Mouse (Mus musculus): ENCODE measurements around the gene Ankrd54. TPM values are rescaled to one million over a fixed set of nuclear protein-coding genes. Genes with fewer than 3 reads are reported as not detected.
A peak's percentile ranks its signal among the peaks of the same experiment; 100 is the strongest.

Ankrd54 gene
- total and polyA plus RNA-seq, 2 experiments from 2014 or later = 14.1 to 27.1 TPM

- ATAC-seq (ENCODE audit: insufficient read depth, low read depth) (peak; percentile 79), DNase-seq (ENCODE audit: low spot score) (peak; percentile 49)
- Histone ChIP-seq H3K9me3 (replicated peaks; ENCODE audit: control insufficient read depth, low read length) (no peaks in the 10 kb centered on the region), H3K4me2 (ENCODE audit: low read depth, low read length) (peak within 1 kb of the TSS; percentile 98), H3K4me1 (ENCODE audit: control insufficient read depth, insufficient read depth) (0 out of 2 replicates have a peak, but pooled peaks cover 15% of the 10 kb centered on the region), H3K4me3 (ENCODE audit: low read depth, low read length) (peak within 1 kb of the TSS; percentile 71), H3K27me3 (ENCODE audit: control insufficient read depth, insufficient read depth, low read length) (no peaks in the 10 kb centered on the region), H3K9ac (replicated peaks; ENCODE audit: low read depth, low read length) (peak within 1 kb of the TSS; percentile 93), H3K27ac (ENCODE audit: low read depth) (peak within 1 kb of the TSS; percentile 96), H3K36me3 (replicated peaks; ENCODE audit: control insufficient read depth, insufficient read depth, low read length) (peaks cover 11% of the 10 kb centered on the region)
- no peak for TF ChIP-seq CTCF (IDR thresholded peaks at IDR 0.05; ENCODE audit: low read depth)
- no peak for TF ChIP-seq EP300 (IDR thresholded peaks at IDR 0.05; ENCODE audit: low read depth)
- under 1% methylated on average over 60 of the region's 85 CpGs for WGBS
These were observed 46.0 kb upstream of the Ankrd54 start, which contains the start of gene Micall1 for GRCm38 (mm10) chr15:79108421-79109320. TSS of gene Micall1 (plus strand) at chr15:79108898.

- Histone ChIP-seq H3K9ac (replicated peaks; ENCODE audit: low read depth, low read length) (peak overlapping the region; percentile 93), H3K27ac (ENCODE audit: low read depth) (peak overlapping the region; percentile 96), H3K27me3 (ENCODE audit: control insufficient read depth, insufficient read depth, low read length) (no peaks in the 10 kb centered on the region), H3K9me3 (replicated peaks; ENCODE audit: control insufficient read depth, low read length) (no peaks in the 10 kb centered on the region), H3K4me2 (ENCODE audit: low read depth, low read length) (peak overlapping the region; percentile 98), H3K36me3 (replicated peaks; ENCODE audit: control insufficient read depth, insufficient read depth, low read length) (peaks cover 6% of the 10 kb centered on the region), H3K4me3 (ENCODE audit: low read depth, low read length) (peak overlapping the region; percentile 71; the same call in 1 of the 2 replicates), H3K4me1 (ENCODE audit: control insufficient read depth, insufficient read depth) (0 out of 2 replicates have a peak, but pooled peaks cover 15% of the 10 kb centered on the region)
- 20% methylated on average over 7 of the region's 7 CpGs for WGBS
- no peak for DNase-seq (ENCODE audit: low spot score)
- no peak for ATAC-seq (ENCODE audit: insufficient read depth, low read depth)
- TF ChIP-seq CTCF (IDR thresholded peaks at IDR 0.05; ENCODE audit: low read depth) = no peak
These were observed 45.3 kb upstream of the Ankrd54 start for GRCm38 (mm10) chr15:79107966-79108365.

- ATAC-seq (ENCODE audit: insufficient read depth, low read depth) (no peak), DNase-seq (ENCODE audit: low spot score) (no peak)
- 29% methylated on average over 2 of the region's 2 CpGs for WGBS
- no peak for TF ChIP-seq CTCF (IDR thresholded peaks at IDR 0.05; ENCODE audit: low read depth)
- no peak for TF ChIP-seq EP300 (IDR thresholded peaks at IDR 0.05; ENCODE audit: low read depth)
- no peak overlapping the region for H3K9ac ChIP-seq (replicated peaks; ENCODE audit: low read depth, low read length)
- H3K9me3 ChIP-seq (replicated peaks; ENCODE audit: control insufficient read depth, low read length) = no peaks in the 10 kb centered on the region
- H3K4me1 ChIP-seq (ENCODE audit: control insufficient read depth, insufficient read depth) = peaks cover 18% of the 10 kb centered on the region
- H3K36me3 ChIP-seq (replicated peaks; ENCODE audit: control insufficient read depth, insufficient read depth, low read length) = no peaks in the 10 kb centered on the region
- no peak overlapping the region for H3K4me3 ChIP-seq (ENCODE audit: low read depth, low read length)
- H3K4me2 ChIP-seq (ENCODE audit: low read depth, low read length) = no peak overlapping the region
- no peak overlapping the region for H3K27ac ChIP-seq (ENCODE audit: low read depth)
- no peaks in the 10 kb centered on the region for H3K27me3 ChIP-seq (ENCODE audit: control insufficient read depth, insufficient read depth, low read length)
These were observed 43.1 kb upstream of the Ankrd54 start for GRCm38 (mm10) chr15:79105804-79106203.

GRCm38 (mm10) chr15:79103264-79103663 is 40.6 kb upstream of the Ankrd54 start:
- 75% methylated on average over 10 of the region's 10 CpGs for WGBS
- ATAC-seq (ENCODE audit: insufficient read depth, low read depth) = no peak
- Histone ChIP-seq H3K27me3 (ENCODE audit: control insufficient read depth, insufficient read depth, low read length) (no peaks in the 10 kb centered on the region), H3K4me2 (ENCODE audit: low read depth, low read length) (no peak overlapping the region), H3K4me1 (ENCODE audit: control insufficient read depth, insufficient read depth) (peaks cover 37% of the 10 kb centered on the region), H3K9ac (replicated peaks; ENCODE audit: low read depth, low read length) (no peak overlapping the region), H3K9me3 (replicated peaks; ENCODE audit: control insufficient read depth, low read length) (no peaks in the 10 kb centered on the region), H3K27ac (ENCODE audit: low read depth) (no peak overlapping the region), H3K4me3 (ENCODE audit: low read depth, low read length) (no peak overlapping the region), H3K36me3 (replicated peaks; ENCODE audit: control insufficient read depth, insufficient read depth, low read length) (no peaks in the 10 kb centered on the region)
- no peak for DNase-seq (ENCODE audit: low spot score)
- TF ChIP-seq EP300 (IDR thresholded peaks at IDR 0.05; ENCODE audit: low read depth) (no peak), CTCF (IDR thresholded peaks at IDR 0.05; ENCODE audit: low read depth) (no peak)

- Histone ChIP-seq H3K36me3 (replicated peaks; ENCODE audit: control insufficient read depth, insufficient read depth, low read length) (no peaks in the 10 kb centered on the region), H3K9ac (replicated peaks; ENCODE audit: low read depth, low read length) (0 out of 2 replicates have a peak overlapping the region, but pooled peaks have one; percentile 4), H3K27me3 (ENCODE audit: control insufficient read depth, insufficient read depth, low read length) (no peaks in the 10 kb centered on the region), H3K27ac (ENCODE audit: low read depth) (no peak overlapping the region), H3K4me3 (ENCODE audit: low read depth, low read length) (no peak overlapping the region), H3K9me3 (replicated peaks; ENCODE audit: control insufficient read depth, low read length) (no peaks in the 10 kb centered on the region), H3K4me1 (ENCODE audit: control insufficient read depth, insufficient read depth) (peaks cover 51% of the 10 kb centered on the region), H3K4me2 (ENCODE audit: low read depth, low read length) (no peak overlapping the region)
- no peak for ATAC-seq (ENCODE audit: insufficient read depth, low read depth)
- TF ChIP-seq CTCF (IDR thresholded peaks at IDR 0.05; ENCODE audit: low read depth) (no peak), EP300 (IDR thresholded peaks at IDR 0.05; ENCODE audit: low read depth) (no peak)
- DNase-seq (ENCODE audit: low spot score) = no peak
These were observed 38.8 kb upstream of the Ankrd54 start for GRCm38 (mm10) chr15:79101531-79101930.

Measured in heart, postnatal 0 days (tissue).